Mouse (Mus musculus) liver, embryonic 16.5 days (tissue): Measurements from ENCODE around the gene Tubgcp2. TPM values are rescaled to one million over a fixed set of nuclear protein-coding genes. Genes with fewer than 3 reads are reported as not detected.

ENCODE experiments used
- ATAC-seq: fragments of 200-750 bp; cut with Nextera tagmentation; 2 replicates; pipeline ENCODE4 v1.8.0; 2017; ENCODE audit warnings: low read depth, mild to moderate bottlenecking, moderate number of reproducible peaks, moderate library complexity
- H3K27ac ChIP-seq: fragments of 300-500 bp; sonication (generic); 2 replicates; pipeline ENCODE4 v1.5.1; 2014; ENCODE audit warnings: mild to moderate bottlenecking, low read length
- H3K27me3 ChIP-seq: fragments of 300-500 bp; sonication (generic); 2 replicates; pipeline ENCODE4 v1.6.1; 2014; ENCODE audit warnings: low read depth, low read length, mixed read lengths; ENCODE audit not compliant: control insufficient read depth, insufficient read depth
- H3K36me3 ChIP-seq: fragments of 300-500 bp; sonication (generic); 2 replicates; pipeline ENCODE4 v1.6.1; 2014; ENCODE audit warnings: mild to moderate bottlenecking; ENCODE audit not compliant: control insufficient read depth, insufficient read depth
- H3K4me1 ChIP-seq: fragments of 300-500 bp; sonication (generic); 2 replicates; pipeline ENCODE4 v1.6.1; 2014; ENCODE audit warnings: low read depth, low read length, mixed read lengths; ENCODE audit not compliant: control insufficient read depth
- H3K4me2 ChIP-seq: fragments of 300-500 bp; sonication (generic); 2 replicates; pipeline ENCODE4 v1.6.1; 2014; ENCODE audit warnings: low read depth, low read length, mixed read lengths
- H3K4me3 ChIP-seq: fragments of 300-500 bp; sonication (generic); 2 replicates; pipeline ENCODE4 v1.5.1; 2014; ENCODE audit warnings: low read depth, mild to moderate bottlenecking, low read length
- H3K9ac ChIP-seq: fragments of 300-500 bp; sonication (generic); 2 replicates; pipeline ENCODE4 v1.6.1; 2014; ENCODE audit warnings: low read depth, low read length
- H3K9me3 ChIP-seq: fragments of 300-500 bp; sonication (generic); replicated peaks from 2 replicates; pipeline ENCODE4 v1.6.1; 2016; ENCODE audit warnings: low read length; ENCODE audit not compliant: control insufficient read depth
- WGBS: fragments of 180-500 bp; shearing (Covaris S2); extraction: QIAGEN DNeasy Blood & Tissue Kit; methylation state at CpG from one replicate; pipeline ENCODE4 v1.1.7; 2014; ENCODE audit not compliant: insufficient replicate concordance; 5-methylcytosine and 5-hydroxymethylcytosine counted together
- microRNA counts: library from miRNA; unstranded; fragments of <30 nt; microRNA quantifications from one replicate; lab custom pipeline; 2016
- microRNA-seq: library from miRNA; unstranded; fragments of <30 nt; microRNA quantifications from one replicate; pipeline ENCODE4, GENCODE M21; 2016
- polyA plus RNA-seq: library from polyadenylated mRNA; unstranded; fragments of >200 nt; fragmentation: Nextera tagmentation; extraction: Ambion mirVana; gene quantifications from 2 replicates; pipeline ENCODE4 v1.2.1, GENCODE M21; 2015

The Tubgcp2 gene
- polyA plus RNA-seq, 1 experiment from 2014 or later = 22.2 TPM

DNA sequence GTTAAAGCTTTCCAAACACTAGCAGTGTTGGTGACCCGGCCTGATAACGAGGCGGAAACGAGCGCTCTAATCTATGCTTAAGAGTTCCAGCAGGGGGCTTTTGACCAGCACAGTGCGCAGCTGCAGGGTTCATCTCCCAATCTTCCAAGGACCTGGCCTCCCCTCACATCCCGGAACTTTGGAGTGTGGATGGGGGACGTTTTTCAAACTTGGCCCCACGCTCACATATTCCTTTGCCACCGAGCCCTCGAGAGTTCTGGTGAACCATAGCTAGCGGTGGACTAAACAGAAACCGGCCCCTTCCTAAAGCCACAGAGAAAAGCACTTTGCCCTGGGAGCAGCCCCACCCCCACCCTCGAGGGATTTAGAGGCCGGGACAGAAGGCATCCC lies 86.6 kb downstream of the Tubgcp2 start:
- Histone ChIP-seq H3K9ac (peak overlapping the region; percentile 59), H3K9me3 (no peaks in the 10 kb centered on the region), H3K27me3 (peaks cover 28% of the 10 kb centered on the region), H3K4me1 (no peaks in the 10 kb centered on the region; the same call in none of the 2 replicates), H3K27ac (no peak overlapping the region), H3K4me2 (peak overlapping the region; percentile 71), H3K4me3 (peak overlapping the region; percentile 63), H3K36me3 (no peaks in the 10 kb centered on the region)
- WGBS = under 1% methylated on average over 15 of the region's 15 CpGs
- ATAC-seq = peak; percentile 53; the same call in 1 of the 2 replicates

DNA sequence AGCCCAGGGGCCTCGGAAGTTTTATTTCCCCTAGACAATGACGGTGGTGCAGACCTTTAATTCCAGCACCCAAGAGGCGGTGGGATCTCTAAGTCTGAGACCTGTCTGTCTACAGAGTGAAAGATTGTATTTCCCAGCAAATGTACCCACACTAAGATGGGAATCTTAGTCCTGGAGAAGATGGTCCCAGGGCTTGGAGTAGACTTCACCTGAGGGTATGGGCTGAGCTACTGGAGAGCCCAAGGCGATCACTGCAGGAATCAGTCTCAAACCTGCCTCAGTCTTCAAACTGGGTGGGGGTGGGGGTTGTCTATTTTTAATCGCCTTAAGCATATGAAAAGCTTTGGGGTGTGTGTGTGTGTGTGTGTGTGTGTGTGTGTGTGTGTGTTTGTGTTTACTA lies 90.4 kb downstream of the Tubgcp2 start:
- no peaks in the 10 kb centered on the region for H3K9me3 ChIP-seq
- no peak overlapping the region for H3K9ac ChIP-seq
- H3K4me1 ChIP-seq = no peaks in the 10 kb centered on the region; the same call in none of the 2 replicates
- 26% methylated on average over 5 of the region's 5 CpGs for WGBS
- no peak for ATAC-seq
- H3K4me3 ChIP-seq = no peak overlapping the region
- no peak overlapping the region for H3K27ac ChIP-seq
- peaks cover 62% of the 10 kb centered on the region for H3K27me3 ChIP-seq
- no peaks in the 10 kb centered on the region for H3K36me3 ChIP-seq
- H3K4me2 ChIP-seq = no peak overlapping the region

MicroRNAs encoded within 50 kb of the gene (microRNA counts, 519-probe panel; counts per million panel counts)
- 2,180 counts per million, percentile 36 among the panel's probes with 10 or more counts for microRNA mmu-miR-202-3p (lab: Ali Mortazavi, UCI)
- microRNA mmu-miR-202-5p (lab: Ali Mortazavi, UCI) = 2,443 counts per million, percentile 63 among the panel's probes with 10 or more counts

Small RNAs within 50 kb of the gene (microRNA-seq; reads per million reads assigned to microRNA genes)
- not detected for gene Mir202
- not detected for gene Mir7062
- gene mmu-mir-7686 = not detected

Other genes starting within 250 kb of the Tubgcp2 start
- 0.12 TPM in 1 of 2 replicates, not detected in the other for gene Adgra1, start 202.5 kb downstream of the Tubgcp2 start, polyA plus RNA-seq
- gene Kndc1, start 142.0 kb downstream of the Tubgcp2 start, polyA plus RNA-seq = not detected in 2 replicates
- not detected in 2 replicates for gene Utf1, start 92.9 kb downstream of the Tubgcp2 start, polyA plus RNA-seq
- gene 6430531B16Rik, start 57.9 kb downstream of the Tubgcp2 start, polyA plus RNA-seq = not detected in 2 replicates
- gene Adam8, start 44.1 kb downstream of the Tubgcp2 start, polyA plus RNA-seq = 1.6 and 1.8 TPM in 2 replicates
- 15.5 and 16.5 TPM in 2 replicates for gene Zfp511, start 278 bp downstream of the Tubgcp2 start, polyA plus RNA-seq
- gene Msx3, start 12.4 kb upstream of the Tubgcp2 start, polyA plus RNA-seq = not detected in 2 replicates
- gene Caly, start 45.9 kb upstream of the Tubgcp2 start, polyA plus RNA-seq = not detected in 2 replicates
- 9.5 TPM in 1 of 2 replicates, not detected in the other for gene Prap1, start 56.7 kb upstream of the Tubgcp2 start, polyA plus RNA-seq
- gene Fuom, start 65.8 kb upstream of the Tubgcp2 start, polyA plus RNA-seq = 8.4 and 11.6 TPM in 2 replicates
- 11.0 and 14.3 TPM in 2 replicates for gene Paox, start 79.1 kb upstream of the Tubgcp2 start, polyA plus RNA-seq
- 122 and 131 TPM in 2 replicates for gene Echs1, start 79.8 kb upstream of the Tubgcp2 start, polyA plus RNA-seq
- 13.0 and 13.1 TPM in 2 replicates for gene Mtg1, start 100.9 kb upstream of the Tubgcp2 start, polyA plus RNA-seq
- not detected in 2 replicates for gene Sprn, start 118.2 kb upstream of the Tubgcp2 start, polyA plus RNA-seq
- not detected in 2 replicates for gene Olfr522, start 128.1 kb upstream of the Tubgcp2 start, polyA plus RNA-seq
- gene Olfr523, start 136.5 kb upstream of the Tubgcp2 start, polyA plus RNA-seq = not detected in 2 replicates
- not detected in 2 replicates for gene Olfr524, start 169.3 kb upstream of the Tubgcp2 start, polyA plus RNA-seq
- 0.05 and 0.06 TPM in 2 replicates for gene Cd163l1, start 181.6 kb upstream of the Tubgcp2 start, polyA plus RNA-seq
- gene 5830411N06Rik, start 210.6 kb upstream of the Tubgcp2 start, polyA plus RNA-seq = not detected in 2 replicates